Mouse (Mus musculus) right cerebral cortex, postnatal 14 days (tissue): Measurements from ENCODE around the gene Glis1.

Experiments used
- DNase-seq: peaks from one replicate; pipeline ENCODE4 v3.0.0; 2022

Glis1 gene

GRCm38 (mm10) chr4:107636099-107636498 is 201.7 kb downstream of the Glis1 start:
- no peak for DNase-seq

DNA sequence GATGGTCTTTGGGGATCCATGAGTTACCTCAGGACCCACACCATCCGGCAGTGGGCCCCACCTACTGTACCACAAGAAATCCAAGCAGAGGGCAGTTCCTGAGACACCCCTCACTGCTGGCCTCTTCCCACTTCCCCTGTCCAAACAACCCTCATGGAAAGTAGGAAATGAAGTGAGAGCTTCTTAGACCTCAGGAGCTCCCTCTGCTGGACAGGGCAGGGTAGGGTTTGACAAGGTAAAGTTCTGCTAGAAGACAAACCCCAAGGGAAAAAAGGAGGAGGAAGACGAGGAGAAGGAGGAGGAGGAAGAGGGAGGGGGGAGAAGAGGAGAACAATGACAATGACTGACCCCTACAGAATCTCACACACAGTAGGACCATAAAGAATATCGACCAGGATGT is 203.3 kb downstream of the Glis1 start:
- DNase-seq: peak; percentile 34

DNA sequence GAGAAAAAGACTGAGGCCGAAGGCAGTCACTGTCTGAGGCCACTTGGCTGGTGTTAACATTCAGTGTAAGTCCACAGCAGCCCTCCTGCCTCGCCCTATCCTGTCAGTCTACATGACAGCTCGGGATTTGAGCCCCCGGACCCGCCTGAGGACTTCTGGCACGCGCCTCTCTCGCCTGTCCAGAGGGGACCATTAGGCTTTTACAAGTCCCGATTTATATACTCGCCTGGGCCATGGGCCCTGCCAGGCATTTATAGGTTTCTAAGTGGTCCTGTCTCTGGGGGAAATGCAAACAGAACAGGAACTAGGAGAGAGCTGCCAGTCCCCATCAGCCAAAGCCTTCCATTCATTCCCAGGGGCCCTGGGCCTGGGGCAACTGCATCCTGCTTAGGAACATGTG is 203.9 kb downstream of the Glis1 start:
- DNase-seq: no peak

GRCm38 (mm10) chr4:107641624-107642023 is 207.2 kb downstream of the Glis1 start:
- no peak for DNase-seq

GRCm38 (mm10) chr4:107648959-107649485 is 214.6 kb downstream of the Glis1 start:
- DNase-seq: no peak

- DNase-seq: no peak
Observed at GRCm38 (mm10) chr4:107651021-107651496, 216.7 kb downstream of the Glis1 start.

- DNase-seq: peak; percentile 90
Observed at GRCm38 (mm10) chr4:107652598-107653279, 218.3 kb downstream of the Glis1 start.

DNA sequence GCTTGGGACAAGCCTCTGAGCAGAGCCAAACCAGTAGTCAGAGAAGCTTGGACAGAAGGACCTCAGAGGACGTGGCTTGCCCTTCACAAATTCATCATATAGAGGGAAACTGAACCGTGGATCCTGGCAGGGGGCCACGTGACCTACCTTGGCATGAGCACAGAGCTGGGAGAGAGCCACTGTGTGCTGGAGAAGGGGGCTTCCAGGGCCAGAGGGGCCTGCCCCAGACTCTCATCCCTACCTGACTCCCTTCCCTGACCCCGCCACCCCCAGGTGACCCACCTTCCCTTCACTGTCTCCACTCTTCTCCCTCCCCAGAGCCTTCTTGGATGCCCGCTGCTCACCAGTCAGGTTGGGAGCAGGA is 218.9 kb downstream of the Glis1 start:
- DNase-seq: no peak

DNA sequence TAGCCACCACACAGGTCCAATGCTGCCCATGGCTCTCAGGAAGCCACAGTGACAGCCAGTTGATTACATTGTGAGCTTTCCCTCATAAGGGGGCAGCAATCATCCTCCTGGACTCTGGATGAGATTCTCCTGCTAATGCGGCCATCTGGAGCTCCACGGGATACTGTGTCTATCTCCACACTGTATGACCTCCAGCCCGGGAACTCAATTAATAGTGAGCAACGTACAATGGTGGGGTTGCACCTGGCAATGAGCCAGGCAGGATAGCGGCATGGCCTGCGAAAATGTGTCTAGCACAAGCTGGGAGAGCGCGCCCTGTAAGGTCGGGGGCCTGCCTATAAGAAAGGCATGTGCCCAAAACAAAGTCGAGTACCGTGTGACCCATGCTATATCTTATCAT is 226.3 kb downstream of the Glis1 start:
- DNase-seq: no peak

DNA sequence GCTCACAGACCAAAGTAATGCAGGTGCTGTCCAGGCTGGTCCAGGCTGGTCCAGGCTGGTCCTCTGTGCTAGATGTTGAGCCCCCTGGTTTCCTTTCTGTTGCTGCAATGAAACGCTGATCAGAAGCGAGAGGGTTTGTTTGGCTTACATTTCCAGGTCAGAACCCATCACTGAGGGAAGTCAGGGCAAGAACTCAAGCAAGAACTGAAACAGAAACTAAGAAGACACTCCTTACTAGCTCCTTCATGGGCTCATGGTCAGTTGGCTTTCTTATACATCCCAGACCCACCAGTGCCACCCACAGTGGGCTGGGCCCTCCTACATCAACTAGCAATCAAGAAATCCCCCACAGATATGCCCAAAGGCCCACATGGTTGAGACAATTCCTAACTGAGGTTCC is 234.1 kb downstream of the Glis1 start:
- DNase-seq: no peak

DNA sequence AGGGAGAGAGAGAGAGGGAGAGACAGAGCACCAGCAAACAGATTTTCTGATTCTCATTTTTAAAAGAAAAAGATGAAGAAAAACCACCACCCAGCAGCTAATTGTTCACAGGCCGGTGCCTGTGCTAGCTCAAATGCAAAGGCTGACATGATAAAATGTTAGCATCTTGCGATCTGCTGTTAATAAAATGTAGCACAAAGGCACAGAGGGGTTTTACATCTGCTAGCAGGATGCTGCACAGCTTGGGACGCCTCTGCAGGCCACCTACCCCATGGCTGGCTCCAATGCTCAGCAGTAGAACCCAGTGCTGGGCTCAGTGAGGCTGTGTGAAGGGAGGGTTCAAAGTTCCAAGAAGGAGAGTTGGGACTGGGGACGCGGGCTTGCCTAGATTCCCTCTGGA is 236.3 kb downstream of the Glis1 start:
- no peak for DNase-seq

DNA sequence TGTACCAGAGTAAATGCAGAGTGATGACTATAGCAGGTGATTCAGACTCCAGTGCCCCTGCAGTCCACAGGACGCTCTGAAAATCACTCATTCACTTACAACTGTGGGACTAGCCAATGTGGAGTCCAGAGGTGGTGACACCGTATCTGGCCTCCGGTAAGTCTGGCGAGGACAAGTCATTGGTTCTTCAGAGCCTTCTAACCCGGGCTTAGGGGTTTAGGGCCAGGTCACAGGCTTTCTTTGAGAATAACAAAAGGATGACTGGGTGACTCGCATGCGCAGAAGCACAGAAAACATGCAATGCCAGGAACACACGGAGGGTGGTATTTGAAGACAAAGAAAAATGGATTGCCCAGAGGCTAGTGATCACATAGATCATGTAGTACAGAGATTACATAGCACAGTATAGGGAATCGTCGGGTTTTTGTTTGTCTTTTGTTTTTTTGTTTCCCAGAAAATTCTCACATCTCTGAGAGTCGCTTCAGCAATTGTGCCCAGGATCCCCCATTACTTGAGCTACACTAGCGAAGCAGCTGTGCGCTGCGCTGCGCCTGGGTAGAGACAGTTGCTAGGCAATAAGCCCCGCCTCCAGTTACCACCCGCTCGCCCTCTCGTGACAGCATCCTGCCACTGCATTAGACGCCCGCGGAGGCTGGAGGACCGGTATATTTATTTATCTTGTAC is 239.4 kb downstream of the Glis1 start:
- peak; percentile 89 for DNase-seq

DNA sequence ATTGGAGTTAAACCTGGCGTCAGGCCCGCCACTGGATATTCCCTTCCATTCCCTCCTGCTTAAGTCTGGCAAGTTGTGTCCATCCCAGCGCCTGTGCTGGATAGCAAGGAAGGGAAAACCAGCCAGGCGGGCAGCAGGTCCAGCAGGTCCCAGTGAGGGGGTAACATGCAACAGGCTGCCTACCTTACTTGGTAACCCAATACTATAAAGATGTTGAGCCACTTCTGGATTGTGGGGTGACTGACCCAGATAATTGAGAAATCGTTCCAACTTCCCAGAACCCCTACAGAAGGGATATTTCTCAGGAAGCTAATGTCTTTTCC is 239.9 kb downstream of the Glis1 start:
- DNase-seq: no peak

GRCm38 (mm10) chr4:107675645-107676044 is 241.3 kb downstream of the Glis1 start:
- no peak for DNase-seq

- no peak for DNase-seq
Observed at GRCm38 (mm10) chr4:107680311-107681098, 246.1 kb downstream of the Glis1 start.

DNA sequence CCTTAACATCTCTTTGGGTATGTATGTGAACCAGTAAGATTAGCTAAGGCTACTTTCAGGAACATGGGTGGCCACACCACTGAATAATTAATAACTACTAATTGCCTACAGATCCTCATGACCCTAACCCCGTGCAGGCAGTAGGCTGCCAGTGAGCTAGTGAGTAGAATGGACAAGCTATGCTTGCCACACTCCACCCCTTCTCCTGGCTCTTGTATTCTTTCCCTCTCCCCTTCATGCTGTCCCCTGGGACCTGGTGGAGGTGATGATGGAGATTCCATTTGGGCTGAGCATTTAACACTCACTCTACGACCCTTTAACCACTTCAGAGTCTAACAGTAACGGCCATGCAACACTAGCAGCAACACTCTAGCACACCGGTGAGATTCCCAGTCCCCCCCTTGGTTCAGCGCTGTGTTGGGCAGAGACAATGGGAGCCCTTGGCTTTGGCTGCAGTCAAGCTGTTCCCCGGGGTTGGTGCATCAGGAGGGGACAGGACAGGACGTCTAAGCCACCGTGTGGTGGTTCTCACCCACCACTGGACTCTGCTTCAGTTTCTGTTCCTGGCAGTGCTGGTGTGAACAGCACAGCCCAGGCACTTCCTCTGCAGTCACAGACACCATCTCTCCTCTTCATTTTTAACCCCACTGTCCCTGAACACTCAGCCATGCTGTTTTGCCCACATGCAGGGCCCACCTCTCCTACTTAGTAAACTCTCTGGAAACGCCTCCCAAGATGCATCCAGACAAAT is 246.9 kb downstream of the Glis1 start:
- no peak for DNase-seq

GRCm38 (mm10) chr4:107683006-107683756 is 248.8 kb downstream of the Glis1 start:
- DNase-seq: no peak

DNA sequence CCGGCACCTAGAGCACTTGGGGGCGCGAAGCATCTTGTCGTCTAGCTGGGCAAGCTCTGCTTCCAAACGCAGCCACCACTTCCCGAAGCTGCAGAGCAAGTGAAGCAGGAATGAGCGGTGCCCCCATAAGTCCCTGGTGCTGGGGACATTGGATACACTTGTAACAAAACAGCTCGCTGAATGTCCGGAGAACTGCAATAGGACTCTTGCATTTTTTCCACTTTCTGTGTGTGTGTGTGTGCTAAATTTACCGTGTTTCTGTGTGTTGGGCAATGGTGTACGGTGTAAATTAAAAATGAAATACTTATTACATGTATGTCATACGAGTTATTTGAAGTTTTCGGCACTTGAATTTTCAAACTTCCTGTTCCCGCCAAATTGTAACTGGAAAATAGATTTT is 249.7 kb downstream of the Glis1 start, which contains the start of gene Dmrtb1:
TSS of gene Dmrtb1 (minus strand) at position 101 of the 400 bp plus-strand sequence.
- DNase-seq: no peak
